Mouse (Mus musculus): Measurements from ENCODE around the gene Srr.

DNA sequence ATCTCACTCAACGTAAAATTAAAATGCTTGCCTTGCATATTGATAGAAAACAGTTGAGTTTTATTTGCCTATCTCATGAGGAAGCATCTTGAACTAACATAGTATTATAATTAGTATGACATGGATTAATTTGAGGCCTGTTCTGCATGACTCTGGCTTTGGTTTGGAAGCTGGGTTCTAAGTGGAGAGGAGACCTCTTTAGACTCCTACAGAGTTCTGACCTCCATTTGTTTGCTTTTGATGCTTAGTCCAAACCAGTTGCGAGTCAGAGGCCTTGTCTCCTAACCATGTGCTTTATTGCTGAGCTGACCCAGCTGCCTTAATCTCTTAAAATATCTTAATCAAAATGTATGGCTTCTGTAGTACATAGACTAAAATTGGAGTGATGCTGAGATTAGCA lies 31.9 kb upstream of the Srr start:
- TF ChIP-seq MAX (IDR thresholded peaks at IDR 0.05; ENCODE audit: low read length) = no peak
- TF ChIP-seq HCFC1 (IDR thresholded peaks at IDR 0.05; ENCODE audit: low read depth, low read length) = no peak
- no peak for TF ChIP-seq ZMIZ1 (IDR thresholded peaks at IDR 0.05; ENCODE audit: low read depth, low read length)
- TF ChIP-seq POLR2A (IDR thresholded peaks at IDR 0.05; ENCODE audit: control insufficient read depth in 1 of 2, insufficient read depth in 1 of 2, low read depth in 1 of 2, low read length in 2 of 2, poor library complexity in 1 of 2) = no peak
- TF ChIP-seq ETS1 (IDR thresholded peaks at IDR 0.05; ENCODE audit: low read depth, low read length) = no peak
- TF ChIP-seq POLR2AphosphoS2 (IDR thresholded peaks at IDR 0.05; ENCODE audit: low read length) = no peak
- no peak for TF ChIP-seq CTCF (IDR thresholded peaks at IDR 0.05 in 2 of 3, conservative IDR thresholded peaks at IDR 0.05 in 1 of 3; ENCODE audit: control insufficient read depth in 1 of 3, insufficient read depth in 1 of 3, low read depth in 2 of 3, low read length in 3 of 3, poor library complexity in 1 of 3, severe bottlenecking in 1 of 3)
- TF ChIP-seq USF1 (IDR thresholded peaks at IDR 0.05; ENCODE audit: low read depth, low read length) = no peak
- no peak for TF ChIP-seq MEF2A (IDR thresholded peaks at IDR 0.05; ENCODE audit: extremely low read depth, insufficient replicate concordance, low read depth, low read length, poor library complexity, severe bottlenecking)
- no peak for TF ChIP-seq JUND (IDR thresholded peaks at IDR 0.05; ENCODE audit: low read depth, low read length)
- TF ChIP-seq USF2 (IDR thresholded peaks at IDR 0.05; ENCODE audit: borderline replicate concordance in 1 of 2, insufficient read depth in 1 of 2, low read depth in 1 of 2, low read length in 2 of 2) = no peak
